Mouse (Mus musculus) CD4-positive naive resting alpha-beta T cell, adult 76 days (primary cell): Measurements from ENCODE around the gene Gnb2. TPM values are rescaled to one million over a fixed set of nuclear protein-coding genes. Genes with fewer than 3 reads are reported as not detected.

ENCODE experiments used
- total RNA-seq: library from RNA; stranded (reverse); gene quantifications from one replicate; pipeline ENCODE4 v1.2.4, GENCODE M21; 2023

Gene Gnb2
- total RNA-seq: 259 TPM

DNA sequence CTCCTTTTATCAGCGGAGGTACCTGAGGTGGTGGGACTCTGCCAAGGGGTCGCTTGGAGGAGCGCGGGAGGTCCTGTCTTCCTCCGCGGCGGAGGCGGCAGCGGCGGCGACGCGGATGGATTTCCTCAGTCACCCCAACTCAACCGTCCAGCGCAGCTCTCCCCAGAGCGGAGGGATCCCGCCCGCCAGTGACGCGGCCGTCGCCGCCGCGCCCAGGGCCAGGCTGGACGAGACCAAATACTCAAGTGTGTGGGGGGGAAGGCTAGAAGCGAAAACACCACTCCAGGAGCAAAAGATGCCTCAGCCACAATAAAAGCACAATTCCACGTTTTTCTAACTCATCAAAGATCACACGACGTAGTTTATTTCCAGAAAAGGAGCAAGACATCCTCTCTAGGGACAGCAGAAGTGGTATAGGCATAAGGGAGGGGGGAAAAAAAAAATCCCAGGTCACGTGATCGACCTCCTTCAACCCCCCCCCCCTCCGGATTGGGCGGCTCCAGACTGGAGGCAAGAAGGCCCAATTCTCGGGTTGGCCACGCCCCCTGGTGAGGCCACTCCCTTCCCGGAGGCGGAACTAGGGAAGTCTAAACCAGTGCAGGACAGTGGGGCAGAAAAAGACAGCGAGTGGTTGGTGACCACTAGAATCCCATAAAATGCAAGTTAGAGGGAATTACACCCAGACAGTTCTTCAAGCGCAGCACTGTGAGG, at the start of gene Gnb2, which contains the start of gene Epo:
Gnb2 (minus strand) TSS at position 394 of the 711 bp plus-strand sequence.
Epo (minus strand) TSS at position 126 of the 711 bp plus-strand sequence.

DNA sequence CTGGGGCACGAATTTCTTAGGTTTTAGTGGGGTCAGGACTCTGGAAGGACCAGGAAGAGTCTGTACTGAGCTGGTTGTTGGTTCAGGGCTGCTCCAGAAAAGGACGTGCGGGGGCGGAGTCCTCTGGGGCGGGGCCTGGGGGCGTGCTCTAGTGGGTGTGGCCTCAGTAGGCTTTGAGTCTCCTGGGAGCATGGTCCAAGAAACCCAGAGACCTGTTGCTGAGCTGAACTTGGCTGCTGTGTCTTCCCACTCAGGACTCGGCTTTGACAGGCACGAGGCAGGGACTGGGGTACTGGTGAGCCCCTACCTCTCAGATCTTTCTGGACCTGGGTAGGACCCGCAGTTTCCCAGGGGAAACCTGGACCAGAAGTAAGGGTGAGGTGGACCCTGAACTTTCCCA, 36.4 kb upstream of the Gnb2 start, which contains the start of gene Tfr2:
Tfr2 (plus strand) TSS at position 176 of the 400 bp plus-strand sequence.

DNA sequence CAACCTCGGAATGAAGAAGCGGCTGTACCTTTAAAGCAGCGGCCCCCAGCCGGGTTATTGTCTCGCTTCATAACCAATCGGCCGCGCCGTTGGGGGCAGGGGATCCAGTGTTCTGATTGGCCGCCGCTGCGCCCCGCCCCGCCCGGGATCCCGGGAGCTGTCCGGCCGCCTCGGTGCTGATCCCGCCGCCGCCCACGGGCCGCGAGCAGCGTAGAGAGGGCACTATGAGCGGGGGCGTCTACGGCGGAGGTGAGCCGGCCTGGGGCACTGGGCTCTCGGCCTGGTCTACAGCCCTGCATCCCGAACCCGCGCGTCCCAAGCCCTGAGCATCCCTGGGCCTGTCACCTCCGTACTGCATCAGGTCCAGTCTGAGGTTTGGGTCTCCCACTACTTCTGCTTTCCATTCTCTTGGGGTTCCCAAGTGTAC, 20.1 kb upstream of the Gnb2 start, which contains the start of gene Actl6b:
Actl6b (plus strand) TSS at position 107 of the 427 bp plus-strand sequence.

GRCm38 (mm10) chr5:137518436-137518835, 14.9 kb downstream of the Gnb2 start, which contains the start of gene Gigyf1:
Gene Gigyf1 (plus strand): TSS chr5:137518548.

GRCm38 (mm10) chr5:137501709-137502666, 31.3 kb downstream of the Gnb2 start, which contains the start of gene Pop7:
Gene Pop7 (minus strand): TSS chr5:137502518.

Other genes starting within 250 kb of the Gnb2 start
- 0.44 TPM for gene Ache, start 246.0 kb downstream of the Gnb2 start, total RNA-seq
- gene Ufsp1, start 238.9 kb downstream of the Gnb2 start, total RNA-seq: 0.76 TPM
- 437 TPM for gene Srrt, start 225.8 kb downstream of the Gnb2 start, total RNA-seq
- gene Trip6, start 219.1 kb downstream of the Gnb2 start, total RNA-seq: 6.0 TPM
- 16.2 TPM for gene Slc12a9, start 199.9 kb downstream of the Gnb2 start, total RNA-seq
- 0.15 TPM for gene Ephb4, start 183.4 kb downstream of the Gnb2 start, total RNA-seq
- gene Zan, start 56.4 kb downstream of the Gnb2 start, total RNA-seq: 0.35 TPM
- gene Pop7, start 31.0 kb downstream of the Gnb2 start, total RNA-seq: 27.2 TPM
- gene Gigyf1, start 15.0 kb downstream of the Gnb2 start, total RNA-seq: 93.3 TPM
- gene Epo, start 268 bp downstream of the Gnb2 start, total RNA-seq: not detected
- not detected for gene Actl6b, start 20.0 kb upstream of the Gnb2 start, total RNA-seq
- gene Tfr2, start 36.3 kb upstream of the Gnb2 start, total RNA-seq: 0.59 TPM
- gene Mospd3, start 67.5 kb upstream of the Gnb2 start, total RNA-seq: 28.5 TPM
- gene Pcolce, start 80.3 kb upstream of the Gnb2 start, total RNA-seq: 1.2 TPM
- not detected for gene Fbxo24, start 95.5 kb upstream of the Gnb2 start, total RNA-seq
- 185 TPM for gene Lrch4, start 95.6 kb upstream of the Gnb2 start, total RNA-seq
- 55.1 TPM for gene Gm20605, start 95.7 kb upstream of the Gnb2 start, total RNA-seq
- gene Sap25, start 107.8 kb upstream of the Gnb2 start, total RNA-seq: 81.4 TPM
- gene Irs3, start 112.2 kb upstream of the Gnb2 start, total RNA-seq: not detected
- 23.5 TPM for gene Agfg2, start 151.2 kb upstream of the Gnb2 start, total RNA-seq
- 2.0 TPM for gene Nyap1, start 208.1 kb upstream of the Gnb2 start, total RNA-seq
- 183 TPM for gene Tsc22d4, start 212.2 kb upstream of the Gnb2 start, total RNA-seq
- 18.2 TPM for gene Ppp1r35, start 245.3 kb upstream of the Gnb2 start, total RNA-seq